Mouse (Mus musculus) layer of hippocampus, adult 8-10 months (tissue): ENCODE measurements at regions not wholly inside any gene's neighbourhood (a gene's known extent, or its start where the extent isn't known, plus 50 kb on each side); places are given as distances from the start of the nearest gene placed in this dataset.
"Not testable (repeated sequence)": the region's sequence is repeated elsewhere in the genome, so short reads cannot be mapped to it uniquely, and the experiment has no call there.

Source experiments
- DNase-seq, 2 experiments: peaks; one replicate each; pipeline ENCODE4 v3.0.0; 2022; ENCODE audit warnings: low spot score in 2 of 2

- no peak for DNase-seq
These were observed 340.8 kb downstream of the Diras2 start for GRCm38 (mm10) chr13:52190256-52190655.

DNA sequence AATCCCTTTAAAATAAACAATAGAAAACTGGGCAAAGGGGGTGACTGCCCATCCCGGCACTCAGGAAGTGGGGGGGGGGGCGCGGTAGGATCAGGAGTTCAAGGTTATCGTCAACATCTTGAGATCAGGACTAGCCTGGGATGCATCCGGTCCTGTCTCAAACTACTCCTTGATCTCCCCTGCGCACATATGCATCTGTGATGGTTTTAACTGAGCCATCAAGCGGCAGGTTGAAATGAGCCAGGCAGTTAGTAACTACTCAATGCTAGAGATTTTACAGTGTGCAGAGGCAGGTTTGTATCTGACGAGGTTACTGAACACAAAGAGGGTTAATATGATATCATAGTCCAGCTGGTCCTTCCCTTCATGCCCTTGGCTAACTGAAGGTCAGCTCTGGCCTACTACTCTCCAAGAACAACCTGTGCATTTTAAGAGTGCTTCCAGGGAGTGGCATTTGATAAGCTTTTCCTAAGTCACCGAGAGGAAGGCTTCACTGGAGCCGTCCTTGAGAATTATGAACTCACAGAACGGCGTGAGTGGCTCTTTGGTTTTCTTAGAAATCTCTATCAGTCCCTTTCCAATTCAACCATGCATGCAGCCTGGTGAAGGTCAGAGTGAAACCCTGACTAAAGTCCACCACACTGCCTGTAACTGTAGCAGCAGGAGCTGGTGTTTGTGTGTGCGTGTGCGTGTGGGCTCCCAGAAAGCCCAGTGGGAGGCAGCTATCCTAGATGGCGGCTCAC is 340.1 kb downstream of the Diras2 start:
- DNase-seq = no peak

DNA sequence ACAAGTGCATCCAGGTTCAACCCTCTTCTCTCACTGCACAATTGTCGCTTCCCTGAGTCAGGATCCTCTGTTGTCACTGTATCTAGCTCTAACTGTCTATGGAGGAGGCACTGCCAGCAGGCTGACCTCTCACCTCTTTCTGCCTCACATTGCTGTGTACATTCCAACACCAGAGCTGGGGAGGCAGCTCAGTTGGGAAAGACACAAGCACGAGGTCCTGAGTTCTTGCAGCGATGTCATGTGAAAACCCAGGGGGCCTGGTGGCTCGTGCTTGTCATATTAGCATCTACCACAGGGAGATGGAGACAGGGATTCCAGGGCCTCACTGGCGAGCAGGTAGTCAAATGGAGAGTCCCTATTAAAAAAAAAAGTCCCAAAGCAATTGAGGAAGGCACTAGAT is 334.2 kb downstream of the Diras2 start:
- no peak for DNase-seq

DNA sequence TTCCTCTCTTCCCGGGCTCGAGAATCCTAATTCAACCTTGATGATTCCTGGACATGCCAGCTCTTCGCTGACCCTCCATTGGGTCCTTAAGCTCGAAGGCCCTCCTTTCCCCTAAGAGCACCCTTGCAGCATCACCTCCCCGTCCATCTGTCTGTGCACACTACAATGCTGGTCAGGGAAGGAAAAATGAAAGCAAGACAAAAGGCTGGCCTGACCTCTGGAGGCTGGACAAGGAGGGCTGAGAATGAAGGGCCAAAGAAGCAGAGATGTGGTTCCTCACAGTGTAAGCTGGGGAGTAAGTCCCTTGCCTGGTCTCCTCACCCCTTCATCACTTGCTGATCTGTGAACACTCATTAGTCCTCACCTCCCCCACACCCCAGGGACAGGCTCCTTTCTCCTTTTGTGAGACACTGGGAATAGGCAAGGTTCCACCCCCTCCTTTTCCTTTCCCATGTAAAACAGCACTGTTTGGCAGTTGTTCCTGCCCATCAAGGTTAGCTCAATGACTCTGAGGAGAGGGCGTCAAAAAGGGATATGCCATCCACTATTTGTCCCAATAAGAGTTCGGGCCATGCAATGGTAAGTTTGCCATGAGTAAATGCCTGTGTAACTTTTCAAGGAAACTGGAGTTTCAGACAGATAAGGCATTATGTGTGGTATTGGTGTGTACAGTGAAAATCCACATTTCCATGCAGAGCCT is 332.3 kb downstream of the Diras2 start:
- no peak for DNase-seq

GRCm38 (mm10) chr13:52202372-52202771 is 328.7 kb downstream of the Diras2 start:
- no peak for DNase-seq

GRCm38 (mm10) chr13:52205951-52206350 is 325.1 kb downstream of the Diras2 start:
- DNase-seq = no peak

DNA sequence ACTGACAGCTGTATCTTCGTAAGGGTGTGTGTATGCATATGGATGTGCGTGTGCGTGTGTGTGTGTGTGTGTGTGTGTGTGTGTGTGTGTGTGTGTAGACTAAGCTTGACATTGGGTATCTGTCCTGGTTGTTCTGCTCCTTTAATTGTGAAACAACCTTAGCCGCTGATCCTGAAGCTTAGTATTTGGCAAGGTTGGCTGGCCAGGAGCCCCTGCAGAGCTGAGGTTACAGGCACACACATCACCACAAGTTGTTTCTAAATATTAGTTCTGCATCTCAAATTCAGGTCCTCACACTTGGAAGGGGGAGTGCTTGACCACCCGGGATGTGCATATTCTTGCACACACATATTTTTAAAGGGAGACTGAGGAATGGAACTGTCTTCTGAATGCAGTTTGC is 314.7 kb downstream of the Diras2 start:
- DNase-seq = no peak

GRCm38 (mm10) chr13:52217066-52217465 is 314.0 kb downstream of the Diras2 start:
- DNase-seq = no peak

- DNase-seq = no peak
These were observed 313.3 kb downstream of the Diras2 start for GRCm38 (mm10) chr13:52217741-52218140.

DNA sequence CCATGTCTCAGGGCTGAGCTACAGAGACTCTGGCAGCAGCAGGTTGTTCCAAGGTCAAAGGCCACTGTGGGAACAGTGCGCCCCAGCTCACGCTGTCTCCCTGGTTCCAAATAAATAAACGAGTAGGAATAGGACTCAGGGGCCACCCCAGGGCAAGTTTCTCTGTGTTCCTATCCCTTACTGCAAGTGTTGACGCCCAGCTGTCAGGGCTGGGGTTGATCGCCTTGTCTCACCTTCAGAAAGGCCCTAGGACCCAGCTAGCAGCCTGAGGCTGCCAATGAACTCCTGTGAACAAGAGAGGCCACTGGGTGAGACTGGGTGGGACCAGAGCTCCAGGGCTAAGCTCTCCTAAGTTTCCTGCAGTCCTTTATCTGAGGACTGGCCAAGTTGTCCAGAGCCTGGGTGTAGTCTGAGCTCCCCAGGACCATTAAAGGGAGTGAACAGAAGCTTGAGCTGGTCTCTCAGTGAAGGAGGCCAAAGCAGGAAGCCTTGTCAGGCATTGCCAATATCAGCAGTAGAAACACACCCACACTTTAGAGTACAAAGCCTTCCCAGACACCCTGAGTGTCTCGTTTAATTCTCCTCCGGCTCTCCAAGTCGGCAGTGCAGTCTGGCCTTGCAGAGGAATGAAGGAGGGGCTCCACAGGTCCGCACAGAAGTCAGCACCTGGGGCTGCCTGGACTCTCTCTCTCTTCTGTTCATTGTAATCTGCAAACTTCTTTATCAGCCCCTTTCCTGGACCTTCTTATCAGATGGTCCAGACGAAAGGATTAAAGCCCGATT is 308.6 kb downstream of the Diras2 start:
- DNase-seq = no peak

DNA sequence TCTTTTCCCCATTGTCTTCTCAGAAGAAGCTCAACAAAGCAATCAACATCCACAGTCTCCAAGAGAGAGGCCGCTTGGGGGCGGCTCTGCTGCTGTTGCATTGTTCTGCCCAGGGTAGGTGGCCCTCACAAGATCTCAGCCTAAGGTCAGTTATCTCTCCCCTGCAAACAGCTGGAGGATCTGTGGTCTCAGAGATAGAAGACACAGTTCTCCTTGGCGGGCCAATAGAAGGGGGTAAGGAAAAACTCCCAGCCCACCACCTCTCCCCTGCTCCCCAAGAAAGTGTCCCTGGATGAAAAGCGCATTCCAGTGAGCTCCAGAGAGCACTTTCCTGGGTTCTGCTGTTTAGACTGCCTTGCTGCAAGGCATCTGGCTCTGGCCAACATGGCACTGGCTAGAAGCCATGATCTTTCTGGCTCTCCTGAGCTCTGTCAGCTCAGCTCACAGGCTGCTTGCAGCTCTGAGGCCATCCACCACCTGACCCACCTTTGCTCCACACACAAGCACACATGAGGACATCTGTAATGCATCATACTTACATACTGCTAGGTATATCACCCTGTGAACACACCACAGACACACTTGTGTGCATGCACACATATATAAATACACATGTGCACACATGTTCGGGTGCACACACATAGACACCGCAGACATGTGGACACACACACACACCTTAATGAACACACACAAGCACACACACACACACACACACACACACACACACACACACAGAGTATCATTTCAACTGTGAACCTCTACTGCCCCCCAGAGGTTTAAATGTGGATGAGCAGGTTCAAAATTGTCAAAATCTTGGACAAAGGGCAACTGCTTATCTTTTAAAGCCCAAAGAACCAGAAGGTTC is 307.7 kb downstream of the Diras2 start:
- peak in 1 of 2 experiments; percentile 17 for DNase-seq

GRCm38 (mm10) chr13:52233971-52234370 is 297.1 kb downstream of the Diras2 start:
- DNase-seq = no peak

- peak in 1 of 2 experiments; percentile 18 for DNase-seq
These were observed 295.0 kb downstream of the Diras2 start for GRCm38 (mm10) chr13:52236105-52236504.

- no peak for DNase-seq
These were observed 291.5 kb downstream of the Diras2 start for GRCm38 (mm10) chr13:52239563-52239962.

GRCm38 (mm10) chr13:52241761-52242160 is 289.3 kb downstream of the Diras2 start:
- DNase-seq = no peak

- no peak for DNase-seq
These were observed 281.6 kb downstream of the Diras2 start for GRCm38 (mm10) chr13:52249492-52249891.

DNA sequence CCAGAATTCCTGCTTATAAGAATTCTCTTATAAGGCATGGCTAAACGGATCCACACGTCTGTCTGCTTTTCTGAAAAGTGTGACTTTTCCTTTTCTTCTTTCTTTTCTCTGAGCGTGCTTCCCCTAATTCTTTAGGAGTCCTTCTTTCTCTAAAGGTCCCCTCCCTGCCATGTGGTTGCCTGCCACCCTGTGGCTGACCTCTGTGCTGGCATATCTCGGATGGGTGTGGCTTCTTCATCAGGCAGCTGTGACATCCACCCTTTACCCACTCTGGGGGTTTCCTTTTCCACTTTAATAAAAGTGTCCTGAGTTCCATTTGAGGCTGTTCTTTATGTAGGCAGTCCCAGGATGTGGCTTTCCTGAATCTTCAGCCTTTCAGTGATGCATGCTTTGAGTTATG is 280.7 kb downstream of the Diras2 start:
- DNase-seq = no peak

GRCm38 (mm10) chr13:52252303-52252702 is 278.8 kb downstream of the Diras2 start:
- no peak for DNase-seq

GRCm38 (mm10) chr13:52252726-52253125 is 278.4 kb downstream of the Diras2 start:
- DNase-seq = not testable (repeated sequence)

GRCm38 (mm10) chr13:52253138-52253537 is 277.9 kb downstream of the Diras2 start:
- peak in 1 of 2 experiments; percentile 26 for DNase-seq

DNA sequence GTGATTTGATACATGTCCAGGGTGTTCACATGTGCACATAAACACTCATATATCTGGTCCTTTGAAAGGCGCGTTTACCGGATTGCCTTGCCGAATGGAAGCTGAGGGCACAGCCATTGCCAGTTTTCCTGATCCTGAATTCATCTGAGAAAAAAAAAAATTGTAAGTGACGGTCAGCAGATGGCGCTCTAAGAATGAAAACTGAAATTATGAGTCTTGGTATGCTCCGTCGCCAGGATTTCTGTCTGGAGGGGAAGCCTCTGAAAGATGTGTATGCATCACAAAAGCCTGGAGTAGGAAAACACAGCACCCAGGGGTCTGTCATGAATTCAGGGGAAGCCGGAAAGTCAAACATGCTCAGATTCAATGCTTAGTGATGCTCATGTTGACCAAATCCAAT is 276.9 kb downstream of the Diras2 start:
- peak in 1 of 2 experiments; percentile 53 for DNase-seq
